In the genomic region with DNA sequence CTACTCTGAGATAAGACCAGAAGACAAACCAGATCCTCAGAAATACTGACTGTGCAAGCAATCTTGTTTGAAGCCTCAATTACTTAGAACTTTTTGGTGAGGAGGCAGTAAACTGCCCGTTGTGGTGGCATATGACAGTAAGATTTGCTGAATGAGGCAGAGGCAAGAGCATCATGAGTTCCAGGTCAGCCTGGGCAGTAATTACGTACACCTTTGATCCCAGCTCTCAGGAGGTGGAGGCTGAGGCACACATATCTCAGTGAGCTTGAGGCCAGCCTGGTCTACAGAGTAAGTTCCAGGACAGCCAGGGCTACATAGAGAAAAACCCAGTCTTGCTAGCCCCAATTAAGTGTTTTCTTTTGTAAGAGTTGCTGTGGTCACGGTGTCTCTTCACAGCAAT, we compare ENCODE assay signal across 10 mouse cellular contexts. TPM values are rescaled to one million over a fixed set of nuclear protein-coding genes. Genes with fewer than 3 reads are reported as not detected.
A peak's percentile ranks its signal among the peaks of the same experiment; 100 is the strongest.
DNase-seq lines count a peak whose midpoint lies in the region; ATAC-seq lines count a peak whose summit lies in the region.
"Had no signal": no experiment of that assay in that cellular context is flagged by ENCODE, and none has a peak within 500 bp of the region (broad histone marks: within the 10 kb centered on the region; RNA-seq: fewer than 3 reads in every experiment).

No protein-coding gene starts in this region.

- 72% methylated on average over 3 of the region's 3 CpGs for WGBS in kidney, embryonic 16.5 days
- 75% methylated on average over 3 of the region's 3 CpGs for WGBS in kidney, embryonic 14.5 days
- WGBS in forebrain, embryonic 12.5 days = 43% methylated on average over 3 of the region's 3 CpGs
- WGBS in intestine, embryonic 15.5 days = 60% methylated on average over 3 of the region's 3 CpGs
- WGBS in neural tube, embryonic 15.5 days = 50% methylated on average over 3 of the region's 3 CpGs

- no peak overlapping the region for H3K4me3 ChIP-seq in kidney, embryonic 16.5 days (ENCODE audit: low read length)
- H3K4me3 ChIP-seq in kidney, embryonic 14.5 days (ENCODE audit: low read length) = no peak overlapping the region
- H3K4me3 ChIP-seq in forebrain, embryonic 12.5 days (replicated peaks) = no peak overlapping the region
- H3K4me3 ChIP-seq in intestine, embryonic 15.5 days (replicated peaks) = no peak overlapping the region
- no peak overlapping the region for H3K4me3 ChIP-seq in neural tube, embryonic 15.5 days (replicated peaks)

- H3K36me3 ChIP-seq in kidney, embryonic 16.5 days (ENCODE audit: insufficient read depth, low read length) = 0 out of 2 replicates have a peak, but pooled peaks cover 3% of the 10 kb centered on the region
- peaks cover 10% of the 10 kb centered on the region; the same call in 1 of the 2 replicates for H3K36me3 ChIP-seq in kidney, embryonic 14.5 days (ENCODE audit: control insufficient read depth, insufficient read depth, low read length)
- no peaks in the 10 kb centered on the region for H3K36me3 ChIP-seq in forebrain, embryonic 12.5 days (replicated peaks)
- no peaks in the 10 kb centered on the region for H3K36me3 ChIP-seq in intestine, embryonic 15.5 days
- H3K36me3 ChIP-seq in neural tube, embryonic 15.5 days = no peaks in the 10 kb centered on the region
- H3K36me3 ChIP-seq: G1E had no signal

- H3K9ac ChIP-seq in kidney, embryonic 16.5 days (replicated peaks; ENCODE audit: low read length) = no peak overlapping the region
- no peak overlapping the region for H3K9ac ChIP-seq in kidney, embryonic 14.5 days (ENCODE audit: low read depth, low read length)
- H3K9ac ChIP-seq in forebrain, embryonic 12.5 days = no peak overlapping the region
- no peak overlapping the region for H3K9ac ChIP-seq in intestine, embryonic 15.5 days
- H3K9ac ChIP-seq in neural tube, embryonic 15.5 days (replicated peaks) = no peak overlapping the region

- H3K27ac ChIP-seq in kidney, embryonic 16.5 days (ENCODE audit: low read length) = peak overlapping the region; percentile 20; the same call in 1 of the 2 replicates
- no peak overlapping the region for H3K27ac ChIP-seq in kidney, embryonic 14.5 days (ENCODE audit: low read depth, low read length)
- H3K27ac ChIP-seq in forebrain, embryonic 12.5 days = peak overlapping the region; percentile 81
- peak overlapping the region; percentile 57; the same call in 1 of the 2 replicates for H3K27ac ChIP-seq in intestine, embryonic 15.5 days
- peak overlapping the region; percentile 77 for H3K27ac ChIP-seq in neural tube, embryonic 15.5 days (replicated peaks)

- no peaks in the 10 kb centered on the region for H3K9me3 ChIP-seq in kidney, embryonic 16.5 days (ENCODE audit: low read length)
- no peaks in the 10 kb centered on the region for H3K9me3 ChIP-seq in kidney, embryonic 14.5 days (ENCODE audit: control insufficient read depth, low read length)
- H3K9me3 ChIP-seq in forebrain, embryonic 12.5 days = no peaks in the 10 kb centered on the region
- H3K9me3 ChIP-seq in intestine, embryonic 15.5 days = no peaks in the 10 kb centered on the region
- H3K9me3 ChIP-seq in neural tube, embryonic 15.5 days (replicated peaks) = no peaks in the 10 kb centered on the region
- H3K9me3 ChIP-seq: G1E had no signal

- no peak for DNase-seq in right cerebral cortex, postnatal 4 days
- DNase-seq in yolk sac, embryonic 10.5 days (ENCODE audit: low spot score) = no peak
- DNase-seq: cerebellum, adult 8-10 months had no signal

- H3K4me1 ChIP-seq in kidney, embryonic 16.5 days (ENCODE audit: insufficient read depth, low read length) = peaks cover 24% of the 10 kb centered on the region
- peaks cover 17% of the 10 kb centered on the region for H3K4me1 ChIP-seq in kidney, embryonic 14.5 days (ENCODE audit: control insufficient read depth, insufficient read depth, low read length)
- peaks cover 25% of the 10 kb centered on the region for H3K4me1 ChIP-seq in forebrain, embryonic 12.5 days
- H3K4me1 ChIP-seq in intestine, embryonic 15.5 days (replicated peaks) = 0 out of 2 replicates have a peak, but pooled peaks cover 3% of the 10 kb centered on the region
- H3K4me1 ChIP-seq in neural tube, embryonic 15.5 days = peaks cover 15% of the 10 kb centered on the region

- no peaks in the 10 kb centered on the region for H3K27me3 ChIP-seq in kidney, embryonic 16.5 days (ENCODE audit: insufficient read depth, low read length)
- H3K27me3 ChIP-seq in kidney, embryonic 14.5 days (ENCODE audit: control insufficient read depth, insufficient read depth, low read length) = no peaks in the 10 kb centered on the region
- H3K27me3 ChIP-seq in forebrain, embryonic 12.5 days = no peaks in the 10 kb centered on the region
- H3K27me3 ChIP-seq in intestine, embryonic 15.5 days (replicated peaks) = no peaks in the 10 kb centered on the region
- H3K27me3 ChIP-seq in neural tube, embryonic 15.5 days (replicated peaks) = no peaks in the 10 kb centered on the region

- no peak for ATAC-seq in kidney, embryonic 16.5 days (ENCODE audit: low FRiP score, low TSS enrichment)
- no peak for ATAC-seq in kidney, embryonic 14.5 days (ENCODE audit: low FRiP score, low TSS enrichment)
- ATAC-seq in forebrain, embryonic 12.5 days (ENCODE audit: low FRiP score) = no peak
- no peak for ATAC-seq in intestine, embryonic 15.5 days
- ATAC-seq in neural tube, embryonic 15.5 days (ENCODE audit: low FRiP score) = no peak
- ATAC-seq in activated CD4-positive, CD25-positive, alpha-beta regulatory T cell, adult 4 months = no peak

- H3K4me2 ChIP-seq in kidney, embryonic 16.5 days (replicated peaks; ENCODE audit: low read depth, low read length) = no peak overlapping the region
- no peak overlapping the region for H3K4me2 ChIP-seq in kidney, embryonic 14.5 days (replicated peaks; ENCODE audit: low read depth, low read length)
- 0 out of 2 replicates have a peak overlapping the region, but pooled peaks have one; percentile 21 for H3K4me2 ChIP-seq in forebrain, embryonic 12.5 days
- H3K4me2 ChIP-seq in intestine, embryonic 15.5 days (replicated peaks) = no peak overlapping the region
- H3K4me2 ChIP-seq in neural tube, embryonic 15.5 days = no peak overlapping the region

RNA-seq across cellular contexts. Expression of gene Bmpr1a, which starts 48.9 kb away (rescaled TPM):
- polyA plus RNA-seq in kidney, embryonic 16.5 days (2015; fragmentation: Nextera tagmentation; extraction: Ambion mirVana) = 24.9 and 38.5 TPM in 2 replicates
- 41.7 and 65.8 TPM in 2 replicates for polyA plus RNA-seq in kidney, embryonic 14.5 days (2014; fragmentation: Nextera tagmentation; extraction: Ambion mirVana)
- polyA plus RNA-seq in forebrain, embryonic 12.5 days (2016; fragmentation: Nextera tagmentation; extraction: Ambion mirVana) = 47.5 and 49.5 TPM in 2 replicates
- polyA plus RNA-seq in intestine, embryonic 15.5 days (2015; fragmentation: Nextera tagmentation; extraction: Ambion mirVana) = 34.8 and 41.3 TPM in 2 replicates
- 19.0 and 23.4 TPM in 2 replicates for polyA plus RNA-seq in neural tube, embryonic 15.5 days (2015; fragmentation: Nextera tagmentation; extraction: Ambion mirVana)
- under 1 TPM; 0.38 to 0.40 TPM for polyA plus RNA-seq in activated CD4-positive, CD25-positive, alpha-beta regulatory T cell, adult 4 months (2017; shearing (Covaris generic))
- polyA plus RNA-seq: G1E had no signal

Comparison
In these comparisons a context has a peak if more than half of its experiments do, and no peak if none do; other contexts are left out.
1. RNA of gene Bmpr1a, which starts 48.9 kb away (polyA plus RNA-seq): 41.7 to 65.8 TPM in kidney, embryonic 14.5 days, 47.5 to 49.5 TPM in forebrain, embryonic 12.5 days, 34.8 to 41.3 TPM in intestine, embryonic 15.5 days, 24.9 to 38.5 TPM in kidney, embryonic 16.5 days and 19.0 to 23.4 TPM in neural tube, embryonic 15.5 days; 0.38 to 0.40 TPM in activated CD4-positive, CD25-positive, alpha-beta regulatory T cell, adult 4 months; every median in the first group is over 10 times any median in the second.